Mouse (Mus musculus) myocyte (in vitro differentiated cells): Measurements from ENCODE around the gene Lrrc15. TPM values are rescaled to one million over a fixed set of nuclear protein-coding genes. Genes with fewer than 3 reads are reported as not detected.

Source experiments
- H3K27me3 ChIP-seq: one replicate; pipeline ENCODE4 v1.6.1; 2011; ENCODE audit not compliant: control insufficient read depth, insufficient read depth, insufficient read length
- H3K36me3 ChIP-seq: one replicate; pipeline ENCODE4 v1.6.1; 2011; ENCODE audit not compliant: control insufficient read depth, insufficient read depth
- H3K4me2 ChIP-seq: one replicate; pipeline ENCODE4 v1.6.1; 2011; ENCODE audit warnings: low read depth, control low read depth
- H3K4me3 ChIP-seq: one replicate; pipeline ENCODE4 v1.5.1; 2011; ENCODE audit warnings: mild to moderate bottlenecking, control low read depth, moderate library complexity
- H3K79me2 ChIP-seq: one replicate; pipeline ENCODE4 v1.6.1; 2011; ENCODE audit not compliant: control insufficient read depth, insufficient read depth
- H3ac ChIP-seq: one replicate; pipeline ENCODE4 v1.6.1; 2011; ENCODE audit not compliant: control insufficient read depth, insufficient read length
- CEBPB ChIP-seq: IDR thresholded peaks from 2 replicates; pipeline ENCODE4 v1.6.1; 2011; ENCODE audit warnings: mild to moderate bottlenecking, moderate library complexity; ENCODE audit not compliant: poor library complexity, insufficient read depth, severe bottlenecking
- E2F4 ChIP-seq: IDR thresholded peaks from one replicate; pipeline ENCODE4 v1.6.1; 2011; ENCODE audit warnings: mild to moderate bottlenecking, control low read depth, moderate library complexity; ENCODE audit not compliant: insufficient read depth
- MAX ChIP-seq: IDR thresholded peaks from one replicate; pipeline ENCODE4 v1.6.1; 2011; ENCODE audit warnings: low read depth, mild to moderate bottlenecking, control low read depth
- MYOD1 ChIP-seq, 3 experiments: IDR thresholded peaks; one replicate each; pipeline ENCODE4 v1.6.1; 2011; ENCODE audit warnings: control low read depth in 2 of 3, low read depth in 2 of 3, mild to moderate bottlenecking in 2 of 3, moderate library complexity in 1 of 3; ENCODE audit not compliant: insufficient read length in 2 of 3, control insufficient read depth in 1 of 3
- MYOG ChIP-seq, 3 experiments: IDR thresholded peaks; one replicate each; pipeline ENCODE4 v1.6.1; 2011; ENCODE audit warnings: control low read depth in 2 of 3, low read depth in 2 of 3, mild to moderate bottlenecking in 2 of 3; ENCODE audit not compliant: insufficient read length in 2 of 3, control insufficient read depth in 1 of 3, insufficient read depth in 1 of 3
- POLR2A ChIP-seq: IDR thresholded peaks from one replicate; pipeline ENCODE4 v1.6.1; 2011; ENCODE audit warnings: low read depth, mild to moderate bottlenecking, control low read depth, moderate library complexity; ENCODE audit not compliant: insufficient read length
- POLR2AphosphoS2 ChIP-seq: IDR thresholded peaks from one replicate; pipeline ENCODE4 v1.6.1; 2011; ENCODE audit warnings: low read depth, control low read depth; ENCODE audit not compliant: insufficient read length
- REST ChIP-seq: IDR thresholded peaks from one replicate; pipeline ENCODE4 v1.6.1; 2011; ENCODE audit warnings: mild to moderate bottlenecking, control low read depth, moderate library complexity; ENCODE audit not compliant: insufficient read depth, insufficient read length
- SRF ChIP-seq: IDR thresholded peaks from one replicate; pipeline ENCODE4 v1.6.1; 2011; ENCODE audit warnings: low read depth; ENCODE audit not compliant: control insufficient read depth, insufficient read length
- TCF12 ChIP-seq: IDR thresholded peaks from one replicate; pipeline ENCODE4 v1.6.1; 2011; ENCODE audit warnings: mild to moderate bottlenecking, control low read depth; ENCODE audit not compliant: poor library complexity, insufficient read depth, severe bottlenecking
- TCF3 ChIP-seq: IDR thresholded peaks from one replicate; pipeline ENCODE4 v1.6.1; 2011; ENCODE audit warnings: low read depth, control low read depth; ENCODE audit not compliant: insufficient read length
- USF1 ChIP-seq: IDR thresholded peaks from one replicate; pipeline ENCODE4 v1.6.1; 2011; ENCODE audit warnings: low read depth, mild to moderate bottlenecking, control low read depth, moderate library complexity
- polyA plus RNA-seq: library from polyadenylated mRNA; unstranded; fragments of >200 nt; fragmentation: generic; extraction: Trizol; gene quantifications from one replicate; pipeline ENCODE4 v1.2.1, GENCODE M21; 2012; ENCODE audit warnings: missing spikeins

The Lrrc15 gene
- polyA plus RNA-seq, 1 experiment = 0.04 TPM

GRCm38 (mm10) chr16:30308616-30309394 is 25.7 kb upstream of the Lrrc15 start:
- H3K79me2 ChIP-seq = no peaks in the 10 kb centered on the region
- H3ac ChIP-seq = no peak overlapping the region
- H3K27me3 ChIP-seq = no peaks in the 10 kb centered on the region
- H3K4me2 ChIP-seq = no peak overlapping the region
- TF ChIP-seq MAX = no peak
- peak; percentile 19 for TF ChIP-seq POLR2A
- peak; percentile 68 for TF ChIP-seq POLR2AphosphoS2
- no peak overlapping the region for H3K4me3 ChIP-seq
- peaks cover 31% of the 10 kb centered on the region for H3K36me3 ChIP-seq

GRCm38 (mm10) chr16:30307961-30308615 is 25.0 kb upstream of the Lrrc15 start:
- H3K4me3 ChIP-seq = no peak overlapping the region
- no peak overlapping the region for H3K4me2 ChIP-seq
- TF ChIP-seq REST (no peak), CEBPB (no peak), SRF (no peak), E2F4 (no peak), TCF3 (no peak), POLR2A (no peak), USF1 (no peak)
- H3K27me3 ChIP-seq = no peaks in the 10 kb centered on the region
- peaks cover 24% of the 10 kb centered on the region for H3K36me3 ChIP-seq
- H3K79me2 ChIP-seq = no peaks in the 10 kb centered on the region
- H3ac ChIP-seq = no peak overlapping the region

GRCm38 (mm10) chr16:30307306-30307705 is 24.2 kb upstream of the Lrrc15 start:
- Histone ChIP-seq H3ac (no peak overlapping the region), H3K36me3 (peaks cover 18% of the 10 kb centered on the region), H3K4me2 (no peak overlapping the region), H3K79me2 (no peaks in the 10 kb centered on the region), H3K27me3 (no peaks in the 10 kb centered on the region), H3K4me3 (no peak overlapping the region)
- no peak for TF ChIP-seq POLR2A
- no peak for TF ChIP-seq MYOD1 (IDR thresholded peaks at IDR 0.05; ENCODE audit: control insufficient read depth in 1 of 3, insufficient read length in 2 of 3, low read depth in 2 of 3)
- TF ChIP-seq MYOG (IDR thresholded peaks at IDR 0.05; ENCODE audit: control insufficient read depth in 1 of 3, insufficient read depth in 1 of 3, insufficient read length in 2 of 3, low read depth in 2 of 3) = no peak
- no peak for TF ChIP-seq TCF12
- TF ChIP-seq E2F4 = no peak
- TF ChIP-seq REST = no peak
- TF ChIP-seq USF1 = no peak
- peak; percentile 21 for TF ChIP-seq POLR2AphosphoS2

DNA sequence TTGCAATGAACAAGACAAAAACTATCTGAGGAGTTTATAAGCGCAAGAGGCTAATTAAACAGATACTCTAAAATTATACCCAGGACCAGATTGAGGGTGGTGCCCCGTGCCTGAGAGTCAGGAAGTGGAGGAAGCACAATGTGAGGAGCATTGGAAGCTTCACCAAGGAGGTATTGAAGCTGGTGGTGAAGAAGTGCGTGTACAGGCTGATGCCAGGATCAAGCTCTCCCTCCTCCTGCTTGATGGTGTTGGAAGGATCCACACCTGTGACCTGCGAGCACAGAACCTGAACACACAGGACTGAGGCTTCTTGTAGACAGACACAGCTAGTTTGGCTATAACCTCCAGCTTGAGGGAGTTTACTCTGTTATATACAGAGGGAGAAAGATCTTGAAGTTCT is 23.0 kb upstream of the Lrrc15 start:
- peak; percentile 74 for TF ChIP-seq POLR2AphosphoS2
- TF ChIP-seq MYOG (IDR thresholded peaks at IDR 0.05; ENCODE audit: control insufficient read depth in 1 of 3, insufficient read depth in 1 of 3, insufficient read length in 2 of 3, low read depth in 2 of 3) = no peak
- Histone ChIP-seq H3ac (no peak overlapping the region), H3K79me2 (no peaks in the 10 kb centered on the region), H3K4me3 (no peak overlapping the region), H3K36me3 (peaks cover 6% of the 10 kb centered on the region), H3K4me2 (no peak overlapping the region), H3K27me3 (no peaks in the 10 kb centered on the region)

- H3ac ChIP-seq = no peak overlapping the region
- H3K27me3 ChIP-seq = no peaks in the 10 kb centered on the region
- H3K36me3 ChIP-seq = peaks cover 2% of the 10 kb centered on the region
- no peak overlapping the region for H3K4me3 ChIP-seq
- H3K4me2 ChIP-seq = no peak overlapping the region
- TF ChIP-seq REST (no peak), MYOD1 (IDR thresholded peaks at IDR 0.05; ENCODE audit: control insufficient read depth in 1 of 3, insufficient read length in 2 of 3, low read depth in 2 of 3) (peak in 2 of 3 experiments; percentile 26 to 28), POLR2A (no peak), TCF3 (no peak), MYOG (IDR thresholded peaks at IDR 0.05; ENCODE audit: control insufficient read depth in 1 of 3, insufficient read depth in 1 of 3, insufficient read length in 2 of 3, low read depth in 2 of 3) (peak in 1 of 3 experiments; percentile 27)
- H3K79me2 ChIP-seq = no peaks in the 10 kb centered on the region
Measured at GRCm38 (mm10) chr16:30304236-30304635, 21.2 kb upstream of the Lrrc15 start.
